Mouse (Mus musculus) erythroid progenitor cell, adult 5-6 weeks (primary cell): Measurements from ENCODE around the gene Fhad1. TPM values are rescaled to one million over a fixed set of nuclear protein-coding genes. Genes with fewer than 3 reads are reported as not detected.
A peak's percentile ranks its signal among the peaks of the same experiment; 100 is the strongest.

Source experiments
- ATAC-seq: replicated peaks from 2 replicates; pipeline ENCODE4 v1.8.0; 2016; ENCODE audit warnings: moderate number of reproducible peaks, mild to moderate bottlenecking, moderate TSS enrichment, inconsistent platforms; ENCODE audit not compliant: poor library complexity, low FRiP score, severe bottlenecking
- total RNA-seq, 2 experiments: library from RNA; stranded (forward) in 1 of 2; stranded (reverse) in 1 of 2; fragments of 150-400 nt in 1 of 2; fragments of 186-747, 209-891 nt in 1 of 2; gene quantifications; 2 replicates each; pipeline versions ENCODE4 v1.2.3 to v1.2.4; 2015 to 2017; ENCODE audit warnings: low replicate concordance in 2 of 2

The Fhad1 gene
- total RNA-seq, 2 experiments from 2014 or later: not detected

DNA sequence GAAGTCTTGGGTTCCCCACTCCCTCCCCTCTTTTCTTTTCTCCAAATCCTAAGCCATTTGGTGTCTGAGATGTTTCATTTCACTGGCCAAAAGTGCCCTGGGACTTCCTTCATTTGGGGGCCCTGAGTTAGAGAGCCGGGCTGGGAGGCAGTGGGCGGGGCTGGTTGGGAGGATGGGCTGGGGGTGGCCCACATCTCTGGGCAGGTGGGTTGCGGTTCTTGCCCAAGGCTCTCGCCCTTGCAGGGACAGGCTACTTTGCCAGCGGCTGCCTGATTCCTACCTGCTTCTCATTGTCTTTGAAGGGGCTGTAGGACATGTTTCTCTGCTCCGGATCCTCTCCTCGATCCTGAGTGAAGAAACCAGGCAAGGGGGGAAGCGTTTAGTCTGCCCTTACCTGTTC lies 116.0 kb downstream of the Fhad1 start:
- no peak for ATAC-seq

DNA sequence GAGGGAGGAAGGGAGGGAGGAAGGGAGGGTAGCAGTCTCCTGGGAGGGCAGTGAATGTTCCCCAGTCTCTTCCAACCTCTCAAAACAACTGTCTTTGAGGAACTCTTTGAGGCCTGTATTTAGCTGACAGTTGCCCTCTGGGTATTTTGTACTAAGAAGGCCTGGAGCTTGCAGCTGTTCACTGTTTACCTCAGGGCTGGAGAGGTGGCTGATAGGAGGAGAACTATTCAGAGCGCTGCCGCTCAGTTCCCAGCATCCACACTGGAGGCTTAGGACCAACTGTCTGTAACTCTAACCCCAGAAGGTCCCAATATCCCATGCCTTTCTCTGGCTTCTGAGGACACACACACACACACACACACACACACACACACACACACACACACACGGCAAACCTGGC lies 117.0 kb downstream of the Fhad1 start:
- ATAC-seq: no peak

DNA sequence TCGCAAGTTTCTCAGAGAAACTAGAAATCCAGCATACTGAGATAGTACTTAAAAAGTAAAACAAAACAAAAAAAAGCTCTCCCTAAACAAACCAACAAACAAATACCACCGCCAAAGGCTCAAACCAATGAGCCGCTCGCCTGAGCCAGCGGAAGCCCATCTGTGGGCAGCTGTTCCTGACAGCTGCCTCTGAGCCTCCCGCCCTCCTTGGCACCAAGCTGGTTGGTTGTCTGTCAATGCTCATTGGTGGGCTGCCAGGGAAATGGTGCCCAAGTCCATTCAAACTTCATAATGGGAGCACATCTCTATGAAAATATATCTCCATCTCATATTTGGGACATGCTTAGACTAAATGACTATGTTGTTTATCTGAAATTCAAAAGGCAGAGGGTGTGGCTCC lies 117.7 kb downstream of the Fhad1 start:
- ATAC-seq: no peak

DNA sequence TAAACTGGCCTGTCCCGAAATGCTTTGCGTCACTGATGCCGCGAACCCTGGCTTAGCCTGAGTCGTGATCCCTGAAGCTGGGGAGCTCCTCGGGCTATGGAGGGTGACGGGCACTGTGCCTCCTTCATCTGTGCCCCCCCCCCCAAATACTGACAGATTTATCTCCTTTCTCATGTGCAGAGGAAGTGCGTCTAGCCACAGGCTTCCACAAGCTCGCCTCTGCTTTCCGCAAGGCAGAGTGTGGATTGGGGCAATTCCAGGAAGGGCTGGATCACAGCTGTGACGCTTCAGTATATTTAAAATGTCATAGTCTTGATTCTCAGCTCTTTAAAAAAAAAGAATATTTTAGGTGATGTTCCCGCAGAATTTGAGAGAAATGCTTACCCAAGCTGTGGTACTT lies 119.1 kb downstream of the Fhad1 start:
- no peak for ATAC-seq

DNA sequence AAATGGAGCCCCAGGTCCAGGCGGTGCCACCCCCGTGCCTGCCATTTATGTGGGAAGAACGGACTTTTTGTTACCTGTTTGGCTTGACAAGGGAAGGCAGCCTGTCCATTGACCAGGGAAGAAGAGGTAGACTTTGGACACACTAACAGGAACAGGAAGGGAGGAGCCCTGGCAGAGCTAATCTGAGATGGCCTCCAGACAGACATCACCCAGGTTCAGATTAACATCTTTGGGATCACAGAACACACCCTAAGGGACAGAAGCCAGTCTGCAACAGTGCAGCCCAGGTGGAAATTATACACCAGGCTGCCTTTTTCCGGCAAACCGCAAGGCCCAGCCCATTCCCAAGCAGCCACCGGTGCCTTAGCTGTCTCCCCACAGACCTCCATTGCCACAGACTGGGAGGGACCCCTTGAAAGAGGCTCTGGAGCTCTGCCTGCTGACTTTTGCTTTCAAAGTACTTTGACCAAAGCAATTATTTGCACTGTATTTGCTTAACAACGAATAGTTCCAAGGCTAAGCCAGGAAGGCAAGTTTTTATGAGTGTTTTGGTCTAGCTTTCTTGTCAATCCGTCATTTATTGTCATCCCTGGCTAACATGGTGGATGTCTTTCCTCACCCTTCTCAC lies 121.6 kb downstream of the Fhad1 start:
- ATAC-seq: no peak

DNA sequence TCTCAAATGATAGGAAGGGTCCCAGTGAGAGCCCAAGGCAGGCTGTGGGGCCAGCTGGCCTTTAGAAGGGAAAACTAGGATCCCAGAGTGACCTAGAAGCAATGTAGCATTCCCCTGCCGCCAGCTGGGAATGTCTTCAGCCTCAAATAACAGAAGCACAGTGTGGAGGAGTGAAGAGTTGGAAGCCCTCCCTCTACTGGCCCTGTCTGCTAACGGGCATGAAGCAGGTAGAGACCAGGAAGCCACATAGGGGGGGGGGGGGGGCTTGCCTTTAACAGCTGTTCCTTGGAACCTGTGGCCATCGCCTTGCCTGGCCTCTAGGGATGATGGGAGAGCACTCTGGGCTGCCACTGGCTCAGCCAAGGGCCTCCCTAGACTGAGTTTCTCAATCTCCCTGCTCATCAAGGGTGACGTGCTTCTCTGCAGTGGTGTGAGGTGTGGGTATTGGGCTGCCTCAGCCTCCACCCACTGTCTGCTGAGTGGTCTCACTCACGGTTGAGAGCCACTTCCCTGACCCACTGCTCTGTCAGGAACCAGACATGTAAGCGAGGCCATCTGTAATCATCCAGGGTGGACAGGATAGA lies 128.4 kb downstream of the Fhad1 start:
- no peak for ATAC-seq

DNA sequence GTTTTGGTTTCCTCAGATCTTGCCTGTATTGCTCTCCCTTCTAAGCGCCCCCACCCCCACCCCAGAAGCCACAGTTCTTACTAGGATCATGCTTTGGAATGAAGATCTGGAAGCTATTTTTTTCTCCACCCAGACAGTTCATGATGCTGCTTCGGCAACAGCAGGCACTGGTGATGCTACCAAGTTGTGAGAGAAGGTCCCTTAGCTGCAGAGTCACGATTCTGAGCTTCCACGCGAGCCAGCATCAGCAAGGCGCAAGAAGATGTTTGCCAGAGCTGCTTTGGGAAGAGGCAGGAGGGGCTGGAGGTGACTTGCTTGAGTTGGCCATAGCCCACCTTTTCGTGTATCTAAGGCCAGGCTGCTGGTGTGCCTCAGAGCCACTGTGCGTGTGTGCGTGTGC lies 129.4 kb downstream of the Fhad1 start:
- no peak for ATAC-seq

DNA sequence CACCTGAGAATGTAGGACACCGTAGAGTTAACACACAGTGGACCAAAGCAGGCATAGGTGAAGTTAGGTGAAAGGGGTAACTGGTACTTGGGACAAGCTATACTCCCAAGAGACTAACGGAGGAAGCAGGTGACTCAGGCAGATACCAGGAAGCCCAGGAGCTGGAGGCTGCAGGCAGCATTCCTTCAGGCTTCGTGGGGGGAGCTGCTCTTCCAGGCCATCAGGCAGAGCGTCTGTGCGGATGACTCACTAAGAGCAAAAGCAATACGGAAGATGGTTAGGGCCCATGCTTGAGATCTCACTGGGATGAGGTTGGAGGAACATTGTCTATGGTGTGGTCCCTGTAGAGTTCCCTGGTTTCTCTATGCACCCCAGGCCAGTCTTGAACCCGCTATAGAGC lies 132.0 kb downstream of the Fhad1 start:
- ATAC-seq: no peak

DNA sequence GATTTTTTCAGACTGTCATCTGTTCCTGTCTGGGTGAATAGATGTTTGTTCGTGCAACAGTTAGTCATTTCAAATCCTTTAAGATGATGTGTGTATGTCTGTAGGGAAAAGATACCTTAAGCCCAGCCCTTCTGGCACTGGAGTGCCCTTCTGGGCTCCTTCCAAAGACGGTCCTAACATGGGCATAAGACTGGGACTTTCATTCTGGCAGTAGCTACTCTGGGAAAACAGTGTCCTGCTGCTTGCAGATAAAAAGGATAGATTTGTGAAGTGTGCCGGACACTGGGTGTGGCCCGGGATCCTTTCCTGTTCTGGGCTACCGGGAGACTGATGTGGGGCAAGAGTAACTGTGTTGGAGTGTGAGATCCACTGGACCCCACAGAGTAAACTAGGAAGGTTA lies 132.9 kb downstream of the Fhad1 start:
- ATAC-seq: no peak

DNA sequence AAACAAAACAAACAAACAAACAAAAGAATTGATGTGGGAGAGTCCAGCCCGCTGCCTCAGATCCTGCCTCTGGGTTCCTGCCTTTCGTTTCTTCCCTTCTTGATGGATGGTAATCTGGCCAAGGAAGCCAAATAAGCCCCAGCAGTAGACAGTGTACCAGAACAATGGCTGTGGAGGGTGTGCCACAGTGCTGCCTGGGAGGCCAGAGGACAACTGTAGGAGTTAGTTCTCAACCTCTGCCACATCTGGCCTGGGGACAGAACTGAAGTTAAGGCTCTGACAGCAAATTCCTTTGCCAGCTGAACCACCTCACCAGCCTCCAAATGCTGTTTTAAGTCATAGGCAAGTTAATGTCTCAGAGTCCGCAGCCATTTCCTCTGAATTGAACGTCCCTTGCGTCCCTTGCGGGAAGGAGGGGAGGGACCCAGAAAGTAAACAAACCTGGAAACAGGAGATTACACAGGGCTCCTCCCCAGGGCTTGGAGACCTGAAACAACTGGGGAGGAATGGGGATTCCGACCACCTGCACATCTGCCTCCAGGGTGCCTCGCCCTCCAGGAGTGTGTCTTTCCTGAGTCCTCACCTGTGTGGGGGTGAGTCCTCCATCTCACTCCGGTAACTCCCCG lies 133.5 kb downstream of the Fhad1 start:
- ATAC-seq: no peak

DNA sequence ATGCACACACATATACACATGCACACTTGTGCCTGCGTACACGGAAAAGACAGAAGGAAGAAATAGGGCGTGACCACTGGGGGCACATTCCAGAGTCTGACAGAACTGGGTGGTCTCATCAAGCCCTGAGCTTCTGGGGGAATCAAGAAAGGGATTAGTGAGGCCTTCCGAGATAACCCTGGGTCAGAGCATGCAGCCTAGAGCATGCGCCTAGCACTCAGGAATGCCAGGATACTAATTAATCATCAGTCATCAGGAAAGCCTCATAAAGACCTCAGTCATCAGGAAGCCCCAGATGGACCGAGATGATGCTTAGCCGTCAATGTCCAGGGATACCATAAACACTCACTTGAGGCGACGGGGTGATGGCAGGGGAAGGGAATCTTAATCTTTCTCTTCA lies 135.0 kb downstream of the Fhad1 start:
- ATAC-seq: no peak

DNA sequence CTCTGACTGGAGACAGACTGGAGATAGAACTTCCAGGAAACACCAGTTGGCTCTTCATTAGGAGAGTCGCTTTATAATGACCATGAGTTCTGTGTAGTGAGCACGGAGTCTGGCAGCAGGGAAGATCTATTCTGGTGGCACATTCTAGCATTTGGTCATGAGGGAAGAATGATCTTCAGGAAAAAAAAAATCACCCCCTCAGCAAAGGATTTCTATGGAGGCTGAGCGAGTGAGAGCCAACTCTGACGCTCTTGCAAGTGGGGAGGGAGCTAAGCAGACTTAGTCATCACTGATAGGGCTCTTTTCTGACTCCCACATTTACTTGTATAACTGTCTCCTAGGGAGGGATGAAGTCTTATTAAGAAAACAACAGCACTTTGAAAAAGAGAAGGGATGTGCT lies 135.8 kb downstream of the Fhad1 start:
- no peak for ATAC-seq

DNA sequence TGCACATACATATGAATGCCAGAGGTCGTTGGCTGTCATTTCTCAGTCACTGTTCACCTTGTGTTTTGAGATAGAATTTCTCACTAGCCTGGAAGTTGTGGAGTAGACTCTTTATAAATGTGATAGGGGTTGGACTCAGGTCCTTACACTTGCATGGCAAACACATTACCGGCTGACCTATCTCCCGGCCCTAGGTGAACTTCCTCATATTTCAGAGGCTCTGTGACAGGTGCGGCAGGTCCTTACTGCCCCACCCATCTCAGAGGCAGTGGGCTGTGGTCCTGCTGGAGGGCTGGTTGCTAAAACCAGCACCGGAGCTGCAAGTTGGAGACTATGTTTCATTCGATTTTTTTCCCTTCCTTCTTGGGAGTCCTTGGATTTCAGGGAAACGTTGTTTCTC lies 136.3 kb downstream of the Fhad1 start:
- ATAC-seq: no peak

DNA sequence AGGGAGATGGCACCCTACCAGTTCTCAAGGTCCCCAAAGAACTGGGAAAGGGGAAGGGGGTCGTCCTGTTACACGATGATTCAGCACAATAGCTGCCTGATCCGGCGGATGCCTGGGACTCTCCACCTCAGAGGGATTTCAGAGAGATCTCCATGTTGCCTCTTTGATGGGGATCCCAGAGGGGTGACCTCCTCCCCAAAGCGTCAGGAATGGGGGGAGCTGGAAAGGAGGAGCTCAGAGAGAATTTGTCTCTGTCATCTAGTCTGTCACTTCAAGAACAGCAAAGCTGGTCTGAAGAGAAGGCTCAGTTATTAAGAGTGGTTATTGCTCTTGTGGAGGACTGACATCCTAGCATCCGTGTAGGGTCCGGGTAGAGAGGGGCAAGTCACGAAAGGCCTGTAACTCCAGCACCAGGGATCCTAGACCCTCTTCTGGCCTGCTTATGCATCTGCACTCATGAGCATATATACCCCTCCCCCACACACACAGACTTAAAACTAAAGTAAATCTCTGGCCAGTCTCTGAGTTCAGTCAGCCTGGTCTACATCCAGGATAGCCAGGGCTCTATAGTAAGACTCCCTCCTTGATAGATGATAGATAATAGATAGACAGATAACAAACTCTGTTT lies 139.3 kb downstream of the Fhad1 start:
- no peak for ATAC-seq

DNA sequence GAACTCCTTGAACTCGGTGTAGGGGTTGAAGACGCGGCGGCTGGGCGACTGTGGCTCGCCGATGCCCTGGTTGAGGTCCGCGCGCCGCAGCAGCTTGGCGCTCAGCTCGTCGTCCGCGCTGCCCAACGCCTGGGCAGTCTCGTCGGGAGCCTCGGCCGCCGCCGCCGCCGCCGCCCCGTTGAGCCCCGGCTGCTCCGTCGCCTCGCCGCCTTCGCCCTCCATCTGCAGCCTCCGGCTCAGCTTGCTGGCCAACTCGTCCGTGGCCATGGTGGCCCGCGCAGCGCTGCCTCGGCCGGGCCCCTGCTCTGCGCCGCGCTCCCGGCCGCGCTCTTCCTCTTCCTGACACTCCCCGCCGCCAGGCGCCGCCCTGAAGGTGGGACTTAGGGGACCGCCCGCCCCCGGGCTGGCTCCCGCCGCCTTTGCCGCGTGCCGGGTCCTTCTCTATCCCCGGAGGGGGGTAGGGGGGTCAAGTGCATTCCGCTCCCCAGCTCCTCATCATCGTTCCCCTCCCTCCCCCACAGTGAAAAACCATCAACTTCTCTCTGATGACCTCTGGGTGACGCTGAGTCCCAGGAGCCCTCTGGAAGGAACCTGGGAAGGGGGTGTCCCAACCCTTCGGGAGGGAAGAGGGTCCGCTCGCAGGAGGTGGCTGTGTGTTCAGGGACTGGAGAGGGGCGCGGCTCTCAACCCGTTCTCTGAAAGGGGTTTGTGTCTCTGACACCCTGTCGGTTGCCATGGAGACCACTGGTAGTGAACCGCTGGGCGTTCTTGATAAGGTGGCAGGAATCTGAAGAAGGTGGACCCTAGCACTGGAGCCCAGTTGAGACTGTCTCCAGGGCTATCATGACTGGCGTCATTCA lies 140.1 kb downstream of the Fhad1 start, which contains the start of gene Efhd2:
Gene Efhd2 (minus strand): TSS at position 320 of the 860 bp plus-strand sequence.
- ATAC-seq: peak; percentile 81

DNA sequence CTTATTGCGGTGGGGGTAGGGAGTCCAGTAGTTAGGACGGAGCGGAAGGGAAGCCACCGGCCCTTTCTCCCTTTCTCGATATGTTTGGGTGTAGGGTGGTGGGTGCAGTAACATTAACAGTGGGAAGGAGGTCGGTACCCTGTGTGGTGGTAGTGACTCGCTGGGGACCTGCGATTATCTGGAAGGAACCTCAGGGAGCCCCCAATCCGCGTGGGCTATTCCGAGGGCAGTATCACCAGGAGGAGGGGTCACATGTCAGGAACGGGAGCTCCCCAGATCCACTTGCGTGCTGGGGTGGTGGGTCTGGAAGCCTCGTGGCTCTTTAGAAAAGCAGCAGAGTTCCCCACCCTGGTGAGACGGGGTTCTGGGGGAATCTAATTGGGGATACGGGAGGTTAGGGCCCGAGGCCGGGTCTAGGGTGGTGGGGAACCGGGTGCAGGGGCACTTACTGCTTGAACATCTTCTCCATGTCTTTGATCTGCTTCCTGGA lies 140.7 kb downstream of the Fhad1 start:
- ATAC-seq: no peak

DNA sequence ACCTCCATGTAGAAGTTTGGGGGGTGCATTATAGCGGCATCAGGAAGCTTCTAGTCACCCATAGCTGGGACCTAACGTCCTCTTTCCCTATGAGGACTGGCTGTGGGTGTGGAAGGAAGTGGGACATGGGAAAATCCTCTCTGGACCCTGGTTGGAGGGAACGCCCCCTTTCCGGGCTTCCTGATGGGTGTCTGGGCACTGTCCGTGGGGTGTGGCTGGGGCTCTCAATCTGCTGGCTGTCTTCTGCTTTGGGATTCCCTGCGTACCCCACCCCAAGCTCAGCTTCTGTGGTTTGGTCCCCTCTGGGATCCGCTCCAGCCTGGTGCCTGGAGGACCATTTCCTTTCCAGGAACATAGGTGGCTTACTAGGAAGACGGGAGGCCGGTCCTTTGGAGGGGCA lies 141.9 kb downstream of the Fhad1 start:
- ATAC-seq: no peak

DNA sequence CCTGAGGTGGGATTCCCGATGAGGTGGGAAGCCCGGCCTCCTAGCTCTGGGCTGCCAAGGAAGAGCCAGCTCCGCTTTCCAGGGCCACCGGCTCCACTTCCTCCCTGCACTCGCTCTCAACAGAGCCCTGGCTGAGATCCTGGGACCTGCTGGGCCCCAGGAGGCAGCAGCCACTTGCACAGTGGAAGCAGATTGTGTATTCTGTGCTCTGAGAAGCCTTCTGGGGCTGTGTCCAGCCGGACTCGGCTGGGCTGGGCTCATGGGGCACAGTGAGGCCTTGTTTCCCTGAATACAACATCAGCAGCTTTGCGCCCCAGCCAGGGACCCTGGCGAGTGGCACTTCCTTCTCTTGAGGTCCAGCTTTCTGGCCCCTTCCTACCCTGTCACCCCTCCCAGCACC lies 143.0 kb downstream of the Fhad1 start:
- no peak for ATAC-seq

DNA sequence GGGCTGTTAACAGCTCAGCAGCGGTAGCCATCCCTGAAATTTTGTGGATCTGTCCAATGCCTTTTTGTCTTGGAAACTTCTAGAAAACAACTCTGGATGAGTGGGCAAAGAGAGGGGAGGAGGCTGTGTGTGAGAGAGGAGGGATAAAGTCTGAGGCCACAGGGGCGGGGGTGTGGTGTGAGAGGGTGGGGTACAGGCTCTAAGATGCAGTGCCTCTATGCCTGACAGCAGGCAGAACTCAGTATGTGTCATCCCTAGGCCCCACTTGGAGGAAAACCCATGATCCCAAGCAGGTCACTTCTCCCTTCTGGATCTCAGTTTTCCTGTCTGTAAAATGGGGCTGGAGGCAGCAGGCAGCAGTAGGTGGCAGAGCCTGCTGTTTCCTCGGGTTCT lies 143.6 kb downstream of the Fhad1 start:
- no peak for ATAC-seq

DNA sequence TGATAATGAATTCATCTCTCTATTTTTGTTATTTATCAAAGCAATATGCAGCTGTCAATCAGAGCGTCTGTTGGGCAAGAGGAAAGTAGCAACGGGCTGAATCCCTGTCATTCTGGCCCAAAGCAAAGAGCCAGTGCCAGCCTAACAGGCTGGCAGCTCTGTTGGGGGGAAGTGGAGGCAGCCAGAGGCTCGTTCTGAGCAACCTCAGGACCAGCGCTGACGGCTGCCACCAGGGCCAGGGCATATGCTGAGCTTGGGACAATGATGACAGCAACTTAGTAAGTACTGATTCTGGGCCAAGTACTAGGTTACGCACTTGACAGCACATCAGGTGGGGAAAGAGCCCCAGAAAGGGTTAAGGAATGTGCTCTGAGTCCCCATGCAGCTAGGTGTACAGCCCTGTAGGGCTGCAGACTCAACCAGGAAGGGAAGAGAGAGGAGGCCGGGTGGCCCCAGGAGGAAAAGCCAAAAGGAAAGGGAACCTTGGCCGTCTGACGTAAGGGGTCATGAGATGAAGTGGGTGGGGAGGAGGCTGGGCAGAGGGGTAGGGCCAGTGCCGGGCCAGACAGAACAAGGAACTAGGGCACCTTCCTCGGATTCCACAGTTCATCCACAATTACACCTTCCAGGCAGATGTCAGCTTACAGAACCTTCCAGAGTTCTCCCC lies 144.1 kb downstream of the Fhad1 start:
- ATAC-seq: no peak
